Mouse (Mus musculus) CH12.LX (cell line): ENCODE measurements around the gene Gm49333.

Experiments used
- BHLHE40 ChIP-seq: IDR thresholded peaks from 2 replicates; pipeline ENCODE4 v1.6.1; 2011; ENCODE audit warnings: mild to moderate bottlenecking, low read depth, low read length, improper control_type of control experiment
- EP300 ChIP-seq: IDR thresholded peaks from 2 replicates; pipeline ENCODE4 v1.6.1; 2011; ENCODE audit warnings: low read length, improper control_type of control experiment
- MXI1 ChIP-seq: IDR thresholded peaks from 2 replicates; pipeline ENCODE4 v1.6.1; 2011; ENCODE audit warnings: mild to moderate bottlenecking, low read depth, low read length, improper control_type of control experiment
- POLR2A ChIP-seq: IDR thresholded peaks from 2 replicates; pipeline ENCODE4 v1.6.1; 2011; ENCODE audit warnings: low read depth, mild to moderate bottlenecking, improper control_type of control experiment, low read length
- POLR2AphosphoS2 ChIP-seq: IDR thresholded peaks from 2 replicates; pipeline ENCODE4 v1.6.1; 2011; ENCODE audit warnings: low read depth, low read length, improper control_type of control experiment
- SIN3A ChIP-seq: IDR thresholded peaks from 2 replicates; pipeline ENCODE4 v1.6.1; 2012; ENCODE audit warnings: low read length, improper control_type of control experiment, inconsistent platforms
- UBTF ChIP-seq: IDR thresholded peaks from 2 replicates; pipeline ENCODE4 v1.6.1; 2012; ENCODE audit warnings: low read depth, mild to moderate bottlenecking, inconsistent platforms, low read length, improper control_type of control experiment, moderate library complexity

- TF ChIP-seq MXI1 = no peak
- no peak for TF ChIP-seq POLR2A
- no peak for TF ChIP-seq POLR2AphosphoS2
- TF ChIP-seq EP300 = no peak
- TF ChIP-seq SIN3A = no peak
- no peak for TF ChIP-seq BHLHE40
- TF ChIP-seq UBTF = no peak
These were observed 58.9 kb downstream of the Gm49333 start for GRCm38 (mm10) chr16:20670291-20670690.
